Mouse (Mus musculus): ENCODE measurements around the gene Rps6ka5. TPM values are rescaled to one million over a fixed set of nuclear protein-coding genes. Genes with fewer than 3 reads are reported as not detected.
A peak's percentile ranks its signal among the peaks of the same experiment; 100 is the strongest.

The Rps6ka5 gene
- total RNA-seq, 2 experiments from 2014 or later, result 25.7 to 26.0 TPM

- DNase-seq (ENCODE audit: low spot score in 2 of 2), result no peak
- H3K27ac ChIP-seq, result no peak overlapping the region
- TF ChIP-seq CTCF (conservative IDR thresholded peaks at IDR 0.05), result no peak
- H3K4me3 ChIP-seq, result no peak overlapping the region
These were observed 9.8 kb downstream of the Rps6ka5 start for GRCm38 (mm10) chr12:100716969-100717368.

GRCm38 (mm10) chr12:100711819-100712218 lies 15.0 kb downstream of the Rps6ka5 start:
- Histone ChIP-seq H3K27ac (no peak overlapping the region), H3K4me3 (no peak overlapping the region)
- DNase-seq (ENCODE audit: low spot score in 2 of 2), result no peak
- no peak for TF ChIP-seq CTCF (conservative IDR thresholded peaks at IDR 0.05)

DNA sequence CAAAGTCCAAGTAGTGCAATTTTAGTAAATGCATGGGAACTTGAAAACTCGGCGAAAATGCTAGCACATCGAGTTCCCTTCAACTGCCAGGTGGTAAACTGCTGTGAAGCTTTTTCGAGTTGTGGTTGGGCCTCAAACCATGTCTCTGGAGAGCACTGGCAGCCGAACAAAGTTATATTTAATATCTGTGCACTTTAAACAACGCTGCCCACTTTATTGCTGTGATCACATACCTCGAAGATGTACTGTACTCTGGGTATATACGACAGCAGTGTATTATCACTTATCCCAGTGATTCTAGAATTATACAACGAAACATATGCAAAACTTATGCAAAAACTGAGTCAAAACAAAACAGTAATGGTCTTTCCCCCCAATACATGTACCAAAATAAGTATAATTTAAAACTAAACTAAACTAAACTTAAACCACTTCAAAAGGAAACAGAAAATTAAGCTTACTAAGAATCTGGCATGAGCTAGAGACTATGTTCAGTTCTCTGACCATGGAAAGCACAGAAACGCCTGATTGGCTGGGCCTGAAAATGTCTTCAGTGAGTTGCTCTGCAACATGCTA lies 15.6 kb downstream of the Rps6ka5 start:
- Histone ChIP-seq H3K27ac (peak overlapping the region; percentile 46; the same call in 1 of the 2 replicates), H3K4me3 (no peak overlapping the region)
- no peak for DNase-seq (ENCODE audit: low spot score in 2 of 2)
- no peak for TF ChIP-seq CTCF (conservative IDR thresholded peaks at IDR 0.05)

- no peak for TF ChIP-seq CTCF (conservative IDR thresholded peaks at IDR 0.05)
- no peak for DNase-seq (ENCODE audit: low spot score in 2 of 2)
- H3K4me3 ChIP-seq, result no peak overlapping the region
- H3K27ac ChIP-seq, result no peak overlapping the region
These were observed 16.4 kb downstream of the Rps6ka5 start for GRCm38 (mm10) chr12:100710432-100710831.

- no peak for DNase-seq (ENCODE audit: low spot score in 2 of 2)
- no peak for TF ChIP-seq CTCF (conservative IDR thresholded peaks at IDR 0.05)
These were observed 19.5 kb downstream of the Rps6ka5 start for GRCm38 (mm10) chr12:100707312-100707711.

DNA sequence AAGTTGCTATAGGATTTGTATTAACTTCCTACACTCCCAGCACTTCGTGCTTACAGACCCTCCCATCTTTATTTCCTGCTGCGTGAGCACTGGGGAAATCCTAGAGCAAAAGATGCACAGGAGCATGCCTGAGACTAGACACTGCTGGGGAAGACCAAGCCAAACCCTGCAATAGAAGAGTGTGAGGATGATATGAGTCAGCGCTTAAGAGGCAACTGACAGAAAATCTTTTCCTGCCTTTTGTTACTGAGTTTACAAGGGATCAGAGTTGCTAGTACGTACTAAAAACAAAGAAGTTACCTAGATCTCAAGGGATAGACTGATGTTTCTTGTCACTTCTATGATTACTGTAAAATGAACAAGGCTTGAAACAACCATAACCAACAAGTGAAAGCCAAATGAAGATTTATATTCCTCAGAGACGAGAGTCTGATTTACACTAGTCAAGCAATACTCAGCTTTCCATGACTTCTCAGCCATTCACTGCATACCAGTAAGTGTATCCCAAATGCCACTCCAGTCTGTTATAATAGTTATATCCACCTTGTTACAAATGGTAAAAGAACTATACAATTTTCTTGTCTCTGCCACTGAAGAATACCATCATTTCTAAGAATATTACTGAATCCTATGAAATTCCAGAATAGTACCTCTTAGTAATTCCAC lies 21.6 kb downstream of the Rps6ka5 start:
- Histone ChIP-seq H3K27ac (no peak overlapping the region), H3K4me3 (no peak overlapping the region)
- TF ChIP-seq CTCF (conservative IDR thresholded peaks at IDR 0.05), result no peak
- DNase-seq (ENCODE audit: low spot score in 2 of 2), result no peak

More at GRCm38 (mm10) chr12:100707312-100707711, 19.5 kb downstream of the Rps6ka5 start:
- H3K4me3 ChIP-seq, result no peak overlapping the region
- H3K27ac ChIP-seq, result no peak overlapping the region

DNA sequence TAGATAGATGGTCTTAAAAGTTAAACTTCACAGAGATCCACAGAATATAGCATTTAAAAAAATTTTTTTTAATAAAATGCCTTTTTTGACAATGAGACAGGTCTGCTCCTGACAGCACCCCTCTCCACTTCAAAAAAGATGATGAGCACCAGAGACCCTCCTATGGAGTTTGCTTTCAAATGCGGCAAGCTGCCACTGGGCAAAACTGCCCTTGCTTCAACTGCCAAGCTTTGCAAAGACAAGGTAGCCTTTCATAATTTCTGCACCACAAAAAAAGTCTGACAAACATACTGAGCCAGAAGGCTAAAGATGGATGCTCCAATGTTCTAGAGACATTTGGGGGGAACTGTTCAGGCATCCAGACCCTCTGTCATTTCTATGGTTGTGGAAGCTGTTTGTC lies 28.8 kb downstream of the Rps6ka5 start:
- Histone ChIP-seq H3K27ac (no peak overlapping the region), H3K4me3 (no peak overlapping the region)
- TF ChIP-seq CTCF (conservative IDR thresholded peaks at IDR 0.05), result no peak
- DNase-seq (ENCODE audit: low spot score in 2 of 2), result no peak

- no peak overlapping the region for H3K27ac ChIP-seq
- peak in 1 of 2 experiments; percentile 11 for DNase-seq (ENCODE audit: low spot score in 2 of 2)
- no peak overlapping the region for H3K4me3 ChIP-seq
- TF ChIP-seq CTCF (conservative IDR thresholded peaks at IDR 0.05), result no peak
These were observed 30.2 kb downstream of the Rps6ka5 start for GRCm38 (mm10) chr12:100696621-100697020.

GRCm38 (mm10) chr12:100695252-100695651 lies 31.5 kb downstream of the Rps6ka5 start:
- Histone ChIP-seq H3K4me3 (no peak overlapping the region), H3K27ac (no peak overlapping the region)
- no peak for TF ChIP-seq CTCF (conservative IDR thresholded peaks at IDR 0.05)
- DNase-seq (ENCODE audit: low spot score in 2 of 2), result no peak

- no peak overlapping the region for H3K27ac ChIP-seq
- no peak for TF ChIP-seq CTCF (conservative IDR thresholded peaks at IDR 0.05)
- no peak for DNase-seq (ENCODE audit: low spot score in 2 of 2)
- H3K4me3 ChIP-seq, result no peak overlapping the region
These were observed 34.6 kb downstream of the Rps6ka5 start for GRCm38 (mm10) chr12:100692208-100692607.

GRCm38 (mm10) chr12:100690444-100690843 lies 36.3 kb downstream of the Rps6ka5 start:
- no peak overlapping the region for H3K27ac ChIP-seq
- no peak overlapping the region for H3K4me3 ChIP-seq
- no peak for TF ChIP-seq CTCF (conservative IDR thresholded peaks at IDR 0.05)
- DNase-seq (ENCODE audit: low spot score in 2 of 2), result no peak

DNA sequence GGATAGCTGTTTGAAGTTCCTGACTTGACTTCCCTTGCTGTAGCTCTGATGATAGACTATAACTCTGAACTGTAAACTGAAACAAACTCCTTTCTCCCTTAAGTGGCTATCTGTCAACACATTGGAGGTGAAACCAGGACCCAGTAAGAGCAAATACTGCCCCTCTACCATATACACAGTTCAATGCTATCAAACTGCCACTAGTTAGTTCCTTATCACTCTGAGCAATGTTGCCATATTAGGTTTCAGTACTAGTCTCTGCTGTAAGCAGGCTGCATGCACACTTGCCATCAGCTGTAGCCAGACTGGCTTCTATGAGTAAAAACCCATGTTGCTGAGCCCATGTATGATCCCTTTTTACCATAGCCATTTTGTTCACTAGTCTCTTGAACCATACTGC lies 38.6 kb downstream of the Rps6ka5 start:
- no peak for DNase-seq (ENCODE audit: low spot score in 2 of 2)
- TF ChIP-seq CTCF (conservative IDR thresholded peaks at IDR 0.05), result no peak
- H3K27ac ChIP-seq, result no peak overlapping the region
- no peak overlapping the region for H3K4me3 ChIP-seq

DNA sequence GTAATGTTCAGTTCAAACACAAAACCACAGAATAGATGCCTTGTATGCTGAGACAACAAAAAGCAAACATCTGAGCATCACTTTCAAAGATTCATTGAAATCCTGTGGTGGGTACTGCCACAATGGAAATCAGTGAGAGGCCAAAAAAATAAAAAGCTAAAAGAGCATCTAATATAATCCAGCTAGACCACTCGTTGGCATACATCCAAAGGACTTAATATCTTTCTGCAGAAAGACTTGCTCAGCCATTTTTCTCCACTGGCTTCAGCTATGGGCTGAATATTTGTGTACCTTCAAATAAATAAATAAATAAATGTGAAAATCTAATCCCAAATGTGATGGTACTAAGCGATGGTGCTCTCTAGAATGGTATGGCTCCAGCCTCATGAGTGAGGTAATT lies 39.8 kb downstream of the Rps6ka5 start:
- no peak for TF ChIP-seq CTCF (conservative IDR thresholded peaks at IDR 0.05)
- DNase-seq (ENCODE audit: low spot score in 2 of 2), result no peak
- H3K4me3 ChIP-seq, result no peak overlapping the region
- no peak overlapping the region for H3K27ac ChIP-seq

DNA sequence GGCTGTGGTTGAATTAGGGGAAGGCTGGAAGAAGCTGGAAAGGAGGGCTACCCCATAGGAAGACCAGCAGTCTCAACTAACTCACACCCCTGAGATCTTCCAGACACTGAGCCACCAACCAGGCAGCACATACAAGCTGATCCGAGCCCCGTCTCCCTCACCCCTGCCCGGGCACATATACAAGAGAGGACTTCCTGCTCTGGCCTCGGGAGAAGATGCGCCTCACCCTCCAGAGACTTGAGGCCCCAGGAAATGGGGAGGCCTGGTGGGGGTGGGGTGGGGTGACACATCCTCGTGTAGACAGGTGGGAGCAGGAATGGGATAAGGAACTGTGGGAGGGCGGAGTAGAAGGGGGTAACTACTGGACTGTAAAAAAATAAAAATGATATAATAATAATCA lies 45.0 kb downstream of the Rps6ka5 start:
- no peak for TF ChIP-seq CTCF (conservative IDR thresholded peaks at IDR 0.05)
- Histone ChIP-seq H3K4me3 (no peak overlapping the region), H3K27ac (no peak overlapping the region)
- no peak for DNase-seq (ENCODE audit: low spot score in 2 of 2)
